Mouse (Mus musculus) G1E (cell line): ENCODE measurements around the gene Cdh1.

ENCODE experiments used
- CTCF ChIP-seq: IDR thresholded peaks from 2 replicates; pipeline ENCODE4 v1.5.1; 2012; ENCODE audit warnings: low read depth, low read length, inconsistent platforms, mixed read lengths
- GATA1 ChIP-seq: IDR thresholded peaks from 2 replicates; pipeline ENCODE4 v1.6.1; 2012; ENCODE audit warnings: borderline replicate concordance, low read length, inconsistent platforms, mixed read lengths
- GATA2 ChIP-seq: IDR thresholded peaks from 2 replicates; pipeline ENCODE4 v1.6.1; 2012; ENCODE audit warnings: low read depth, low read length, inconsistent platforms, borderline replicate concordance
- POLR2AphosphoS5 ChIP-seq: IDR thresholded peaks from 2 replicates; pipeline ENCODE4 v1.6.1; 2012; ENCODE audit warnings: low read depth, low read length, inconsistent platforms; ENCODE audit not compliant: insufficient replicate concordance

DNA sequence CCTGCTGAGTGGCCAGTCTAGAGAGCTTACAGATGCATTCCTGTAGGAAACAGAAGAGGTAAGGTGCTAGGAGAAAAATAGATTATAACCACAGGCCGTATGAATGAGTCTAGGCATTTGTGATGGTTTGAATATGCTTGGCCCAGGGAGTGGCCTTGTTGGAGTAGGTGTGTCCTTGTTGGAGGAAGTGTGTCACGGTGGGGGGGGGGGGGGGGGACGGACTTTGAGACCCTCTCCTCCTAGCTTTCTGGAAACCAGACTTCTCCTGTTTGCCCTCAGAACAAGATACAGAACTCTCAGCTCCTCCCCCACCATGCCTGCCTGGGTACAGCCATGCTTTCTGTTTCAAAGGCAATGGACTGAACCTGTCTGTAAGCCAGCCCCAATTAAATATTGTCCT, 10.7 kb upstream of the Cdh1 start:
- TF ChIP-seq CTCF (no peak), POLR2AphosphoS5 (no peak), GATA2 (no peak), GATA1 (no peak)
